Mouse (Mus musculus): ENCODE data around the gene Sfn.

- TF ChIP-seq CTCF (IDR thresholded peaks at IDR 0.05; ENCODE audit: low read depth) (no peak), EP300 (optimal IDR thresholded peaks at IDR 0.05) (no peak)
These were observed 17.6 kb upstream of the Sfn start for GRCm38 (mm10) chr4:133619473-133620136.

Measured in stomach, postnatal 0 days (tissue).